Mouse (Mus musculus): ENCODE data around the gene Stambpl1.

Gene Stambpl1

DNA sequence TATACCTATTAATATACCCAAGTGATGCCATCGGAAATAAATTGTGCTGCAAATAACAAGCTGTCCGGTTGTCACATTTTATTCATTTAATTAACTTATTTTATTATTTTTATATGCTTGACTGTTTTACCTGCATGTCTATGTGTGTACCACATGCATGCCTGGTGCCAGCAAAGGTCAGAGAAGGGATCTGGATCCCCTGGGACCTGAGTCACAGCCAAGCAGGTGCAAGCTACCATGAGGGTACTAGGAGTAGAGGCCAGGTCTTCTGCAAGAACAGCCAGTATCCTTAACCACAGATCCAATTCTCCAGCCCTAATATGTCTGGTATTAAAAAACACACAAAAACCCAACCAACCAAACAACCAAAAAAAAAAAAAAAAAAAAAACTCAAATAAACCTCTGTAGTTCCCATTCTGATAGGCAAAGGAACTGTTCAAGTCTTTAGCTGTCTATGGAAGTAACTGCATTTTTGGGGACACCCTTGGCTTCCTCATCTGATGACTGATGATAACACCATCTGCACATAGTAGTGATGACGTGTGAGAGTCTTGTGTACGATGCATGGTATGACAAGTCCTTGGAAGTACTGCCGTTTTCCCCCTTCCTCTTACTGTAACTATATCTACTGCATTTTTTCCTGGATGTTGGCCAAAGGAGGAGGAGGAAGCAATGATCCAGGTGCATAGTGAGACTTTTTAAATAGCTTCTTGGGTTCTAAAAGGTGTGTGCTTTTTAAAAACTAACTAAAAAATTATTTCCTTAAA is 48.4 kb downstream of the Stambpl1 start:
- DNase-seq (ENCODE audit: low read depth), result no peak

DNA sequence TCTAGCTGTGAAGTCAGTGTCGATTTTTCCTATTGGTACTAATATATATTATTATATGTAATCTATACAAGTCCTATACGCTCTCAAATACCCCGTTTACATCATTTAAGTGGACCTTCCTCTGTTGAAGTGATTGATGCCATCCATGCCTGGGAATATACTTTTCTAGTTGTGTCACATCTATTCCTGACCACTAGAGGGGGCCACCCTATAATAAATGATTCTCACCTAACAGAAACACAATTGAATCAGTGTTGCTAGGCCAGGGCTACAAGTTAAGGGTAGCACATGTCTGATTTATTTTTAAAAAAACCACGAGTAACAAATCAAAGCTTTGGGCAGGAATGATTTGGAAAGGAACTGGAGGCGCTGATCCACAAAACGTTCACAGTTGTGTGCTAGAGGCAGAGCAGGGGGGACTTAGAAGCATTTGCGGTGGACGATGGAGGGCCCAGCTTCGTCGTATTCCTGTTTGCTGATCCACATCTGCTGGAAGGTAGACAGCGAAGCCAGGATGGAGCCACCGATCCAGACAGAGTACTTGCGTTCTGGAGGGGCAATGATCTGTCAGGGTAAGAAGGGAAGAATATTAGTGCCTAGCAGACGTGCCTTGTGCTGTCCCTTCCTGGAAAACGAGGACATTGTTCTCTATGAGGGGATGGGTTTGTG is 49.4 kb downstream of the Stambpl1 start:
- DNase-seq (ENCODE audit: low read depth), result peak; percentile 67

GRCm38 (mm10) chr19:34242925-34243324 is 50.9 kb downstream of the Stambpl1 start:
- DNase-seq (ENCODE audit: low read depth), result no peak

DNA sequence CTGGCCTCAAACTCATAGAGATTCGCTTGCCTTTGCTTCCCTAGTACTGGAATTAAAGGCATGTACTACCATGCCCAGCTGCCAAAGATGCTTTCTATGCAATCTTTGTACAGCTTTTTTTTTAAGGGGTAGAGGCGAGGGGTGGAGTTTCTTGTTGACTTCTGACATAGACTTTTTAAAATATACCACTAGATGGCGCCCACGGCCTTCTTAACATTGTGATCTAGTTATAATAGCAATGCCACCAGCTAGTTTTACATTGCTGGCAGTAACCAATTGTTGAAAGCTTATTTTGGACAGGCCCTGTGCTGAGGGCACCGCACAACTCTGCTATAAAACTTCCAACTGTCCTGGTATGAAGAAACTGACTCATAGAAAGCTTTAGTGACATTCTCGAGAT is 52.0 kb downstream of the Stambpl1 start:
- peak; percentile 92 for DNase-seq (ENCODE audit: low read depth)

GRCm38 (mm10) chr19:34248558-34248957 is 56.5 kb downstream of the Stambpl1 start:
- DNase-seq (ENCODE audit: low read depth), result peak; percentile 71

DNA sequence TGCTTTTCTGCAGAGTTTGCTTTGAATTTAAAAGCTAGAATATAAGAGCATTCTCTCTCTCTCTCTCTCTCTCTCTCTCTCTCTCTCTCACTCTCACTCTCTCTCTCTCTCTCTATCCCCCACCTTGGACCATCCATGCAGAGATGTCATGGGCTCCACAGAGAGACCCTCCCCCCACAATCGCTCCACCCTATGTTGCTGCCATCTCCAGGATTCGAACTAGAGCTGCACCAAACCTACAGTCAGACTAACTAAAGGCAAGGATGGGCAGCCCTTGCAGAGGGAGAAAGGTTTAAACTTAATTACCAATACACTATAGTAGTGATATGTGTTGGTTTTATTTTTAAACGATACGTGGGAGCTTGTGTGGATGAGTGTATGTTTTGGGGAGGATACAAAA is 58.6 kb downstream of the Stambpl1 start:
- no peak for DNase-seq (ENCODE audit: low read depth)

DNA sequence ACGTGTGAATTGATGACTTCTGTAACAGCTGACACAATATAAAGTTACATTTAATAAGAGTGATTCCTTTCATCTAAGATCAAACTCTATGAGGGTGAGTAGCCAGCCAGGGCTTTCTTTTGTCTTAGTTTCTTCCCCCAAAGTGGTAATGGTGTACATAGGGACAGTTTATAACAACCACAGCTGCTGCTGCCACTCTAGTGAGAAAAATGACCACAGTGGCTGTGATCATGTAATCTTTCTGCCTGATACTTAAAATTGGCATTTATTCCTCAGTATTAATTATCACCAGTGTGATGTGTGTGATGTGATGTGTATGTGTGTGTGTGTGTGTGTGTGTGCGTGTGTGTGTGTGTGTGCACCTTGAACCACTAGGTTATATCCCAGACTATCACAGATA is 59.9 kb downstream of the Stambpl1 start:
- DNase-seq (ENCODE audit: low read depth), result no peak

DNA sequence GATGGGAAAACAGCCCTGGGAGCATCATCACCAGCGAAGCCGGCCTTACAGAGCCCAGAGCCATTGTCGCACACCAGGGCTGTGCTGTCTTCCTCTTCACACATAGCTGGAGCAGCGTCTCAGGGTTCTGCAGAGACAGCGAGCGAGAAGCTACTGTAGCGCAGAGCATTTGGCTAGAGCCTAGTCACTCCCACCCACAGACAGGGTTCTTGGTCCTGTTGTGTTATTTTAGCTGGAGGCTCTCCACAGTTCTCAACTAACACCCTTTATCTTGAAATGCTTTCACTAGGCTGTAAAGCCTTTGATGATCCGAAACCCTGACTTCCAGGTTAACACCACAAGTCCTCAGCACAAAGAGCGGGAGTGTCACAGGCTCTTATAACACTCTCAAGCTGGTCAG is 60.4 kb downstream of the Stambpl1 start:
- DNase-seq (ENCODE audit: low read depth), result no peak

GRCm38 (mm10) chr19:34254101-34254879 is 62.3 kb downstream of the Stambpl1 start:
- DNase-seq (ENCODE audit: low read depth), result peak; percentile 53

DNA sequence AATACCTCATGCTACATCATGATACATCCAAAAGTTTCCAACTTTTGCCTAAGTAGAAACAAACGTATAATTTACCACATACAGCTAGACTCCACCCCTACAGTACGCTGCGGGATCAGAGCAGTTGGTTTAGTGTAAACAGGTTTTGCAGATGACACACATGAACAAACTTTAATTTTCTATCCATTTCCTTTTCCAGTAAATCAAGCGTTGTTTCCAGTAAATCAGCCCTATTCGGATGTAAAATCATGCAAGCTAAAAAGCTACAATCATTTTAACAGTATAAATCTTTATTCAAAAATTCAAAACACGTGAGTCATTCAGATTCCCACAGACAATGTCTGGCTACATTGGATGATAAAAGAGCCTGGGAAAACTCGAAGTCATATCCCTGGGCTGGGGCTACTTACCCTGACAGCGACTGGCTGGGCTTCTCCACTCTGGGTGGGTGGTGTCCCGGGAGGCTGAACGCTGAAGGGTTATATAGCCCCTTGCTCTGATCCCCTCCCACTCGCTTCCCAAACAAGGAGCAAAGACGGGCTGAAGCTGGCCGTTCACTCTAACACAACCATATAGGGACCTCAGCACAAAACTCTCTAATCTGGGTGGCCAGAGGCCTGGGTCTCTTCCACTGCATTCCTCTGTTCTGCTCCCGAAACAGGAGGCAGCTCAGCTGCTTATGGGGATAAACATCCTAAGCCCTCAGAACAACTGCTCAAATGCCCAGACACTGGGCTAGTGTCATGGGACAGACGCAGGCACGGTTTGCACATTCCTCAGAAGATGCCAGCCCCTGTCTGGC is 63.1 kb downstream of the Stambpl1 start, which contains the start of gene Acta2:
Acta2 (minus strand) TSS at position 711 of the 802 bp plus-strand sequence.
- no peak for DNase-seq (ENCODE audit: low read depth)

GRCm38 (mm10) chr19:34256149-34256548 is 64.1 kb downstream of the Stambpl1 start:
- no peak for DNase-seq (ENCODE audit: low read depth)

DNA sequence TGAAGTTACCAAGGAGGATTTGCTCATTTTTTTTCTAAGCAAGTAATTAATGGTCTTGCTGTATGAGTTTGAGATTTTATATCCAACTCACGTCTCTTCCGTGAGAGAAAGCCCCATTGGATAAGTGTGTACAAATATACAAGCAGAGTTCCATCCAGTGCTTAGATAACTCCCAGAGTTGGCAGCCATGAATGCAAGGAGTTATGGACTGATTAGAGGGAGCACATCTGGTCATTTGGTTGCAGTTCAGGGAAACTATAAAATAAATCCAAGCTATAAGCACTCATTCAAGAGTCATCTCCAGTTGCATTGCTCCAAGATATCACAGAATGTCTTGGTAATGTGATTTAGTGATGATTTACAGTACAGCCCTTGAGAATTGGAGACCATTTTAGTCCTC is 64.9 kb downstream of the Stambpl1 start:
- no peak for DNase-seq (ENCODE audit: low read depth)

DNA sequence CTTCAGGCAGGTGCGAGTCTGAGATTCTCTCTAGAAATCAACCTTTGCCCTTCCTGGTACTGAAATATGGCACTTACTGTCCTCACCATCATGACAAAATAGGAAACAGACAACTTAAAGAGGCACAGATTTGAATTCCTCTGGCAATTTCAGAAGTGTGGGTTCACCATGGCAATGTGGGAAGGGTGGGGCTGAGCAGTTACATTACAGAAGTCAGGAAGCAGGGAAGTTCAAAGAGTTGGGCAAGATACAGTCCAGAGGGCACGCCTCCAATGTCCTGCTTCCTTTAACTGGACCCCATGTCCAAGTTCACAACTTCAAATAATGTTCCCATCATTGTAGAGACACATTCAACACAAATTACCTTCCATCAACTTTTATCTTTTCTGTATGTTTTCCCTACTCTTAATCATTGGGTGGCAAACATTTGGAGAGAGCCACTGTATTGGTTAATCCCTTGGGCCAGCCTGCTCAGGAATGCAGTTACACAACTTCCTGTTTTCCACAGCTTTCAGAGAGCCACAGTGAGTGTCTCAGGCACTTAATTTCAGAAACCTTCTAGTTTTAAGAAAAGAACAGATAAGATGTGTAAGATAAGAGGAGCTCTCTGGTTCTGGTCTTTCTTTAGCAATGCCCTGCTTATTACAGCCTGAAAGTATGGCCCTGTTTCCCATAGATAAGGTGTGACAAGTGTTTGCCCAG is 70.4 kb downstream of the Stambpl1 start:
- no peak for DNase-seq (ENCODE audit: low read depth)

DNA sequence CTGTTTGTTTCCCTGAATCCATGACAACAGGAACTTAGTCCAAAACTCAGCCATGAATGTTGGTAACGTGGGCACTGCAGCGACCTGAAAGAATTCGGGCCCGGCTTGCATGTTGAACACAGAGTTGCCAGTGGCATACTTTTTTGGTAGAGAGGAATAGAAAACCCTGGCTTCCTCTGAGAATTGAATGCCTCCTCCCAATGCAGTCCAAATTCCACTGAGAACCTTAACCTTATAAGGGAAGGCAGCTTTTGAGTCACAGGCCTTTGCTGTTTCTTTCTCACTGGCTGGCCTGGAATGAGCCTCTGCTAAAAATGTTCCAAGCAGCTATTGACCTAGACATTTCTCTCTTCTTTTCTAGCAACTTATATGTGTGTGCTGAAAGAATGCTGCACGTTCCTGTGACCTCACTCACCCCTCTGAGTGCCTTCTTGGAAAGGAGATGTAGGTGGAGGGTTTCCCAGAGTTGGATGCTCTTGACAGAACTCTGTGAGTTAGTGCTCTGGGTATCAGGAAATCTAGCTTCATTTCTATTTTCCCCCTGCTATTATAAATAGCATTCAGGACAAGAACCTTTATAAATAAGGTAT is 73.7 kb downstream of the Stambpl1 start:
- no peak for DNase-seq (ENCODE audit: low read depth)

DNA sequence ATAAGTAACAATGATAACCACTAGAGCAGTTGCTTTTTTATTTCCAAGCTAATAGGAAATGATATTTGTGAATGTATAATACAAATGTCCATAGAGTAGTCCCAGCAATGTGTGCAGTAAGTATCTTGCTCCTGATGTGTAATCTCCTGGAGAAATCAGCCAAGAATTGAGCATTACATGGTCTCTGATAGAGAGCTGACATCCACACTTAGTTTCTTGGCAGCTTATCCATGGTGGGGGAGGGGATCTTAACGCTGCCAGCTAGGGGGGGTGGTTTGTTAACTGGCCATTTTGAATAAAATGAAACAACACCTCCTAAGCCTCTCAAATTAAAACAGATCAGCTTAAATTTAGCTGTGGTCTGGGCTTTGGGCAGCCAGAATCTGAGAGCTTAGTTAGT is 77.0 kb downstream of the Stambpl1 start:
- no peak for DNase-seq (ENCODE audit: low read depth)

- DNase-seq (ENCODE audit: low read depth), result peak; percentile 40
These were observed 78.2 kb downstream of the Stambpl1 start for GRCm38 (mm10) chr19:34270106-34270726.

GRCm38 (mm10) chr19:34270824-34271464 is 78.9 kb downstream of the Stambpl1 start:
- no peak for DNase-seq (ENCODE audit: low read depth)

- no peak for DNase-seq (ENCODE audit: low read depth)
These were observed 81.0 kb downstream of the Stambpl1 start for GRCm38 (mm10) chr19:34273073-34273472.

DNA sequence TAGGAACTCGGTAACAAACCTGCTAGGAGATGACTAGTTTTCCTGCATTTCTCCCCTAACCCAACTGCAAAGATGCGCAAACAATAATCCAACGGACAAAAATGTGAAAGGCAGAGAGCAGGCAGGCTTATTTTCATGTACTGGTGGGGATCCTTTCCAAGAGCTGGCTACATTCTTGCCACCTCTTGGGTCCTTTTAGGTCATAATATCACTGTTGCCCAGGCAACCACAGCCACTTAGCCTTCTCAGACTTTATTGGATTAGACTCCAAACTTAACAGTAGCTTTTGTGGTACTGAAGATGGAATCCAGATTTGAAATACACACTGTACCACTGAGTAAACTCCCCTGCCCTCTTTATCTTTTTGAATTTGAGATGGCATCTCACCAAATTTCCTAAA is 86.0 kb downstream of the Stambpl1 start:
- DNase-seq (ENCODE audit: low read depth), result no peak

DNA sequence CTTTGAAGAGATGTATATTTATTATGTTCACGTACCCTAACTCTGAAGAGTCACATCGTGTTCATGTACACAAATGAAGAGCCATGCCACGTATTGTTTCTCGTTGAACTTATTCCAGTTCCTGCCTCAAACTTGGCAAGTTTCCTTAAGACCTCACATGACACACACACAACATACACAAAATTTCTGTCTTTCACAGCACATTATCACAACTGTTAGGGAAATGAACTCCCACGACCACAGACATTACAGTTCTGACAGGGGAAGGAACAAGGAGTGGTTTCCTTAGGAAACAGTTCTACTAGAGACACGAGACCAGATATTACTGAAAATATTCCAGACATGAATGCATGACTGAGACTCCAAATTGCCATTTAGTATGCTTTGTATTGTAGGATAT is 91.6 kb downstream of the Stambpl1 start:
- DNase-seq (ENCODE audit: low read depth), result no peak

All from naive thymus-derived CD4-positive, alpha-beta T cell, adult 2 months (primary cell).